Mouse (Mus musculus) embryonic facial prominence, embryonic 15.5 days (tissue): Measurements from ENCODE around the gene Rchy1. TPM values are rescaled to one million over a fixed set of nuclear protein-coding genes. Genes with fewer than 3 reads are reported as not detected.

ENCODE experiments used
- ATAC-seq: fragments of 200-750 bp; cut with Nextera tagmentation; 2 replicates; pipeline ENCODE4 v1.8.0; 2017; ENCODE audit warnings: low read depth, moderate TSS enrichment; ENCODE audit not compliant: insufficient number of reproducible peaks, low FRiP score, low TSS enrichment
- H3K27ac ChIP-seq: fragments of 300-500 bp; sonication (generic); replicated peaks from 2 replicates; pipeline ENCODE4 v1.5.1; 2015; ENCODE audit warnings: mild to moderate bottlenecking, inconsistent platforms
- H3K27me3 ChIP-seq: fragments of 300-500 bp; sonication (generic); 2 replicates; pipeline ENCODE4 v1.6.1; 2015; ENCODE audit warnings: inconsistent platforms
- H3K36me3 ChIP-seq: fragments of 300-500 bp; sonication (generic); 2 replicates; pipeline ENCODE4 v1.6.1; 2015; ENCODE audit warnings: mild to moderate bottlenecking, inconsistent platforms
- H3K4me1 ChIP-seq: fragments of 300-500 bp; sonication (generic); 2 replicates; pipeline ENCODE4 v1.6.1; 2015; ENCODE audit warnings: inconsistent platforms
- H3K4me2 ChIP-seq: fragments of 300-500 bp; sonication (generic); replicated peaks from 2 replicates; pipeline ENCODE4 v1.6.1; 2015; ENCODE audit warnings: mild to moderate bottlenecking, inconsistent platforms
- H3K4me3 ChIP-seq: fragments of 300-500 bp; sonication (generic); replicated peaks from 2 replicates; pipeline ENCODE4 v1.5.1; 2015; ENCODE audit warnings: mild to moderate bottlenecking, inconsistent platforms
- H3K9ac ChIP-seq: fragments of 300-500 bp; sonication (generic); 2 replicates; pipeline ENCODE4 v1.6.1; 2015; ENCODE audit warnings: inconsistent platforms
- H3K9me3 ChIP-seq: fragments of 300-500 bp; sonication (generic); replicated peaks from 2 replicates; pipeline ENCODE4 v1.6.1; 2016; ENCODE audit warnings: inconsistent platforms
- WGBS: fragments of 180-500 bp; shearing (Covaris S2); methylation state at CpG from one replicate; pipeline ENCODE4 v1.1.7; 2015; 5-methylcytosine and 5-hydroxymethylcytosine counted together
- polyA plus RNA-seq: library from polyadenylated mRNA; unstranded; fragments of >200 nt; fragmentation: Nextera tagmentation; extraction: Ambion mirVana; gene quantifications from 2 replicates; pipeline ENCODE4 v1.2.1, GENCODE M21; 2015

Rchy1 gene
- polyA plus RNA-seq, 1 experiment from 2014 or later = 83.6 TPM

DNA sequence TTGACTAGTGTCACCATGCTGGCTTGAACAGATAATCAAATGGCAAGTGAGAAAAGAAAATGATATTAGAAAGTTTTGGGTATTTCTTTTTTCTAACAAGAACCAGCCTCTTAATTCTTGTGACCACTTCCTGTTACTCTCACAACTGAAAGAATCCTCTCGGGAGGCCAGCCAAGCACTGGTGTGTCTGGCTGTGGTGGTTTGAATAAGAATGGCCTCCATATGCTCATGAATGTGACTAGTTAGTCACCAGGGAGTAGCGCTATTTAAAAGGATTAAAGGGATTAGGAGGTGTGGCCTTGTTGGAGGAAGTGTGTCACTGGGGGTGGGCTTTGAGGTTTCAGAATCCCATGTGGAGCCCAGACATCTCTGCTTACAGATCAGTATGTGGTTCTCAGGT lies 22.9 kb upstream of the Rchy1 start:
- H3K27me3 ChIP-seq = no peaks in the 10 kb centered on the region
- H3K27ac ChIP-seq = no peak overlapping the region
- ATAC-seq = no peak
- WGBS = 54% methylated on average over 2 of the region's 2 CpGs
- no peaks in the 10 kb centered on the region for H3K9me3 ChIP-seq
- no peak overlapping the region for H3K9ac ChIP-seq
- no peak overlapping the region for H3K4me3 ChIP-seq
- H3K4me1 ChIP-seq = no peaks in the 10 kb centered on the region
- no peak overlapping the region for H3K4me2 ChIP-seq
- H3K36me3 ChIP-seq = no peaks in the 10 kb centered on the region

GRCm38 (mm10) chr5:91983490-91983889 lies 20.6 kb upstream of the Rchy1 start:
- H3K9me3 ChIP-seq = no peaks in the 10 kb centered on the region
- no peaks in the 10 kb centered on the region for H3K36me3 ChIP-seq
- H3K27me3 ChIP-seq = no peaks in the 10 kb centered on the region
- no peak overlapping the region for H3K27ac ChIP-seq
- no peak for ATAC-seq
- no peak overlapping the region for H3K4me2 ChIP-seq
- WGBS = 60% methylated on average over 2 of the region's 2 CpGs
- H3K4me3 ChIP-seq = no peak overlapping the region
- H3K4me1 ChIP-seq = no peaks in the 10 kb centered on the region
- H3K9ac ChIP-seq = no peak overlapping the region

DNA sequence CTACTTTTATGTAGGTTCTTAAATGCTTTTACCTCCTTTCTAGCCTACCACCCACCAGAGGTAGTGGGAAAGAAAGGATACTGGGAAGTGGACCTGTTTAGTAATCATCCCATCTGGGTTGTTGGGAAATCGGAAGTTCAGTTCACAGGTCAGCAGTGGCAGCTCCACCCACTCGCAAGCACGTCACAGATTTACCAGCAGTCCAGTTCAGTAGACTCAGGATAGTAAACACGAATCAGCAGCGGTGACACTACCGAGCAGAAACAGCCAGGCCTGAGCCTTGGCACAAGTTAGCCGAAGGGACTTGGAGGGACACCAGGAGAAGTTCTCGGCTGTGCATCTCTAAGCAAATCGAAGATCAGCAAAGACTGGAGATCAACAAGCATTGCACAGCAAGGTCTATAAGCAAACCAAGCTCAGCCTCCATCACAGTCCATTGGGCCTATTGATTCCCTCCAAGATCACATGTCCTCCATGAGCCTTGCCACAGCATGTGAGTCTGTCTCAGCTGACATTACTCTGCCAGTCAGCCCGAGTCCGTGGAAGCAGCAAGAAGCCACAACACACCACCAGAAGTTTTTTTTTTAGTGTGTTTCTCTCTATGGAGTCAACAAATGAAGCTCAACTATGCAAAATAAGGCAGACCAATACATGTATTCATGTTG lies 18.4 kb upstream of the Rchy1 start:
- Histone ChIP-seq H3K9me3 (no peaks in the 10 kb centered on the region), H3K36me3 (no peaks in the 10 kb centered on the region), H3K9ac (no peak overlapping the region), H3K27ac (no peak overlapping the region), H3K4me3 (no peak overlapping the region), H3K4me1 (no peaks in the 10 kb centered on the region), H3K4me2 (no peak overlapping the region), H3K27me3 (no peaks in the 10 kb centered on the region)
- no peak for ATAC-seq
- 88% methylated on average over 11 of the region's 11 CpGs for WGBS

DNA sequence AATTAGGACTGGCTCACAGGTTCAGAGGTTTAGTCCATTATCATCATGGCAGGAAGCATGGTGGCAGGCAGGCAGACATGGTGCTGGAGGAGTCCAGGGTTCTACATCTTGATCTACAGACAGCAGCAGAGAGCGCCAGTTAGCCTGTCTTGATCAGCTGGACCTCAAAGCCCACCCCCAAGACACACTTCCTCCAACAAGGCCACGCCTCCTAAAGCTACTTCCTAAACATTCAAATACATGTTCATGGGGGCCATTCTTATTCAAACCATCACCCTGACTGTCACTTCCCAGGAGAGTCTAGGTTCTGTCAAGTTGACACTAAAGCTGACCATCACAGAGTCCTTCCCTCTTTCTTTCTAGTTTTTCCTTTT lies 14.5 kb upstream of the Rchy1 start:
- Histone ChIP-seq H3K27me3 (no peaks in the 10 kb centered on the region), H3K36me3 (no peaks in the 10 kb centered on the region), H3K4me1 (no peaks in the 10 kb centered on the region), H3K4me2 (no peak overlapping the region), H3K9me3 (no peaks in the 10 kb centered on the region), H3K9ac (no peak overlapping the region), H3K27ac (no peak overlapping the region), H3K4me3 (no peak overlapping the region)
- WGBS = 85% methylated on average over 2 of the region's 2 CpGs
- ATAC-seq = no peak

DNA sequence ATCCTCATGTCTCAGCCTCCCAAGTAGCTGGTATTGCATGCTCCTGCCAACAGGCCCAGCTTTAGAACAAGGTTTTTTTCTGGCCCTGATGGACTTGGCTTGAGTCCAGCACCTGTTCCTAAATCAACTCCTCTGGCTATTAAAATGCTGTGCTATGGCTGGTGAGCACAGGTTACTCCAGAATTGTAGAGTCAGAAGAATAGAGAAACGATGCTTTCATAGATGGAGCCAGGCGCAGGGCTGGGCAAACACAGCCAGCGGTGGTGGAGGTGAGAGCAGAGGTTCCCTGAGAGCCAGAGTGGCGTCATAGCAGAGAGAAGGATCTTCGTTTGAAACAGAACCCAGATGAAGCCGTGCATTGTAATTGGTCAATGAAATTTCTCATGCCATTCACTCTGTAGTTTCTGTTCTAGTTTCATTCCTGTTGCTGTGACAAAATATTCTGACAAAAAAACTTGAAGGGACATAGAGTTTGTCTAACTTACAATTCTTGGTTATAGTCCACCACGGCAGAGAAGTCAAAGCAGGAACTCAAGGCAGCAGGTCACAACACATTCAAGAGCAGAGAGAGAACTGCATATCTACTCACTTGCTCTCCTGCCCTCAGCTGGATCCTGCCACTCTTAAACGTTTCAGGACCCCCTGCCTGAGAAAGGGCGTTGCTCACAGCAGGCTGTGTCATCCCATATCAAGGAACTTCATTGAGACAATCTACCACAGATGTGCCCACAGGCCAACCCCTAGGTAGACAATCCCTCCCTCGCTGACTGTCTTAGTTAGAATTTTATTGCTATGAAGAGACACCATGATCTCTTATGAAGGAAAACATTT lies 13.9 kb upstream of the Rchy1 start:
- H3K4me1 ChIP-seq = no peaks in the 10 kb centered on the region
- no peak for ATAC-seq

GRCm38 (mm10) chr5:91975758-91976157 lies 12.9 kb upstream of the Rchy1 start:
- ATAC-seq = no peak
- no peaks in the 10 kb centered on the region for H3K27me3 ChIP-seq
- H3K4me1 ChIP-seq = no peaks in the 10 kb centered on the region
- H3K9ac ChIP-seq = no peak overlapping the region
- WGBS = 91% methylated on average over 9 of the region's 9 CpGs
- H3K4me3 ChIP-seq = no peak overlapping the region
- H3K36me3 ChIP-seq = no peaks in the 10 kb centered on the region
- no peak overlapping the region for H3K4me2 ChIP-seq
- H3K9me3 ChIP-seq = no peaks in the 10 kb centered on the region
- H3K27ac ChIP-seq = no peak overlapping the region

More for the DNA sequence above, 13.9 kb upstream of the Rchy1 start:
- no peaks in the 10 kb centered on the region for H3K27me3 ChIP-seq
- no peak overlapping the region for H3K9ac ChIP-seq
- no peak overlapping the region for H3K27ac ChIP-seq
- H3K9me3 ChIP-seq = no peaks in the 10 kb centered on the region
- no peaks in the 10 kb centered on the region for H3K36me3 ChIP-seq
- no peak overlapping the region for H3K4me3 ChIP-seq
- H3K4me2 ChIP-seq = no peak overlapping the region
- WGBS = 73% methylated on average over 10 of the region's 10 CpGs

DNA sequence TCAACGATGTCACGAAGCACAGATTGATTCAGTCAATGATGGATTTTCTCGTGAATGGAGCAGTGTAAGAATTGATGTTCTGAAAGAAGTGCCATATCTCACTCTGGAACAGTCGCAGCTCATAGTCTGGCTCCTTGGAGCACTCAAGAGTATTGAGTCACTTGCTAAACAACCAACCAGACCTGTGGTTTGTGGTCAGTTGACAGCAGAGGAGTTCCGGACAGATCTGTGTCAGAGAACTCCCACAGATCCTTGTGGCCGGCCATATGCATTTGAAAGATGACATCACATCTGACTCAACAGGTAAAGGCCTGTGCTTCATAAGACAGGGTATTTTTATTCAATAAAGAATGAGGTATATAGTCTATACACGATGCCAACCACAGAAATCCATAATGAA lies 11.1 kb upstream of the Rchy1 start:
- Histone ChIP-seq H3K9ac (no peak overlapping the region), H3K36me3 (no peaks in the 10 kb centered on the region), H3K4me1 (no peaks in the 10 kb centered on the region), H3K4me2 (no peak overlapping the region), H3K27me3 (no peaks in the 10 kb centered on the region), H3K9me3 (no peaks in the 10 kb centered on the region), H3K27ac (no peak overlapping the region), H3K4me3 (no peak overlapping the region)
- 87% methylated on average over 7 of the region's 7 CpGs for WGBS
- no peak for ATAC-seq

DNA sequence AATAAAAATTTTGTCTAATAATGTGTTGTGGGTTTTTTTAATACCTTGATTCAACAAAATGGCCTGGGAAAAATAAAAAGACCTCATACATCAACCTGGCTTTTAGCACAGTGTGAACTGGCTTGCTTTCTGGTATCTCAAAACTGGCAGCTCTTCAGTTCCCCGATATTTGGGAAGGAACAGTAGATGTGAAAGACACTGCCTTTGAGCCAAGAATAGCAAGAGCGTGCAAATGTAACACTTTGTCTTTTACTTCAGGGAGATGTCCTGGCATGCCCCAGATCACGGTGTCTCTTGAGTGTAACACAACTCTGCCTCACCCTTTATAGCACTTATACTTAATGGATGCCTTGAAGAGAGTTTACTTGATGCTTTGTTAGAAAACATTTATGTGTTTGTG lies 9.2 kb upstream of the Rchy1 start:
- no peaks in the 10 kb centered on the region for H3K9me3 ChIP-seq

GRCm38 (mm10) chr5:91962259-91962638 lies 619 bp downstream of the Rchy1 start:
- peak overlapping the region; percentile 62 for H3K9ac ChIP-seq
- no peaks in the 10 kb centered on the region for H3K9me3 ChIP-seq
- H3K36me3 ChIP-seq = peaks cover 6% of the 10 kb centered on the region
- peak overlapping the region; percentile 68 for H3K4me3 ChIP-seq
- peaks cover 17% of the 10 kb centered on the region for H3K4me1 ChIP-seq
- ATAC-seq = peak; percentile 21; the same call in 1 of the 2 replicates
- no peaks in the 10 kb centered on the region for H3K27me3 ChIP-seq
- peak overlapping the region; percentile 99 for H3K27ac ChIP-seq
- under 1% methylated on average over 14 of the region's 14 CpGs for WGBS
- peak overlapping the region; percentile 55 for H3K4me2 ChIP-seq

More for the DNA sequence above, 9.2 kb upstream of the Rchy1 start:
- no peak overlapping the region for H3K4me2 ChIP-seq
- ATAC-seq = no peak
- WGBS = 64% methylated on average over 3 of the region's 3 CpGs
- H3K4me3 ChIP-seq = no peak overlapping the region
- H3K27ac ChIP-seq = no peak overlapping the region
- no peaks in the 10 kb centered on the region for H3K27me3 ChIP-seq
- H3K4me1 ChIP-seq = no peaks in the 10 kb centered on the region
- H3K36me3 ChIP-seq = no peaks in the 10 kb centered on the region
- H3K9ac ChIP-seq = no peak overlapping the region

GRCm38 (mm10) chr5:91961370-91961769 lies 1.5 kb downstream of the Rchy1 start:
- H3K9ac ChIP-seq = no peak overlapping the region

DNA sequence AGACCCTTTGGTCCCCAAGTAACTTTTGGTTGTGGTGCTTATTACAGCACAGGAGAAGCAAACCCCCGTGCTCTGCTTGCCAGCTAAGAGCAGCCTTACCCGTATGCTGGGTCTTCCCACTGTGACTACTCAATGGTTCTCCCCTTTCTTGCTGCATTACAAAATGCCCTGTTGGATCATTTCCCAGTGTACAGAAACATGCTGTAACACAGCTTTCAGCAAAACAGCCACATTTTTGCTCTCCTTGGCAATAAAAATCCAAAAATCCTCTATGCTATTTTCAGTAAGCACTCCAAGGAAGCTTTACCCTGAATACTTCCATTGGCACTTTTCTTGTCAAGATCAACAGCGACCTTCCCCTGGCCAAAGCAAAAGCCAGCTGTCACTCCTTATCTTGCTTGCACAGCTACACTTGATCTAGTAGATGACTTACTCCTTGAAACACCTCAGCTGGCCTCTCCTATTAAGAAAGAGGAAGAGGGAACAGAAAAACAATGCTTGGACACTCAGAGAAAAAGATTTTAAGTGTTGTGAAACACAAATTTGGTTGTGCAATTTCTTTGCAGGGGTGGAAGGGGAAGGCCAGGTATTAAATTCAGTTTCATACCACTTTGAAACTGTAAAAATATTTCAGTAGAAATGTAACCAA lies 2.1 kb downstream of the Rchy1 start:
- Histone ChIP-seq H3K9me3 (no peaks in the 10 kb centered on the region), H3K27me3 (no peaks in the 10 kb centered on the region), H3K4me3 (peak overlapping the region; percentile 68), H3K27ac (peak overlapping the region; percentile 99), H3K36me3 (peaks cover 14% of the 10 kb centered on the region), H3K4me1 (peaks cover 17% of the 10 kb centered on the region), H3K4me2 (peak overlapping the region; percentile 55), H3K9ac (no peak overlapping the region)
- 38% methylated on average over 3 of the region's 3 CpGs for WGBS
- ATAC-seq = no peak

More at GRCm38 (mm10) chr5:91961370-91961769, 1.5 kb downstream of the Rchy1 start:
- H3K27ac ChIP-seq = peak overlapping the region; percentile 99
- no peaks in the 10 kb centered on the region for H3K27me3 ChIP-seq
- no peaks in the 10 kb centered on the region for H3K9me3 ChIP-seq
- H3K4me2 ChIP-seq = peak overlapping the region; percentile 55
- ATAC-seq = no peak
- peaks cover 17% of the 10 kb centered on the region for H3K4me1 ChIP-seq
- H3K36me3 ChIP-seq = peaks cover 14% of the 10 kb centered on the region
- peak overlapping the region; percentile 68 for H3K4me3 ChIP-seq
- WGBS = 82% methylated on average over 1 of the region's 1 CpGs
